In genomic region chr15:88979138-88979446, GRCm38 (mm10) we compare ENCODE assay signal across 17 mouse cellular contexts. TPM values are rescaled to one million over a fixed set of nuclear protein-coding genes. Genes with fewer than 3 reads are reported as not detected.
A peak's percentile ranks its signal among the peaks of the same experiment; 100 is the strongest.
DNase-seq lines count a peak whose midpoint lies in the region; ATAC-seq and TF ChIP-seq lines count a peak whose summit lies in the region.
"Had no signal": no experiment of that assay in that cellular context is flagged by ENCODE, and none has a peak within 500 bp of the region (broad histone marks: within the 10 kb centered on the region; RNA-seq: fewer than 3 reads in every experiment).

No protein-coding gene starts in this region.

- no peaks in the 10 kb centered on the region for H3K36me3 ChIP-seq in hindbrain, embryonic 10.5 days
- H3K36me3 ChIP-seq in midbrain, embryonic 11.5 days (ENCODE audit: control insufficient read depth, insufficient read depth, low read length) = no peaks in the 10 kb centered on the region
- H3K36me3 ChIP-seq: heart, embryonic 13.5 days; kidney, embryonic 15.5 days had no signal

- DNase-seq in layer of hippocampus, adult 2 months (ENCODE audit: low spot score in 2 of 2) = no peak
- no peak for DNase-seq in layer of hippocampus, postnatal 25 days (ENCODE audit: extremely low spot score in 1 of 2, low spot score in 1 of 2)
- DNase-seq in hindbrain, embryonic 10.5 days (ENCODE audit: low spot score) = no peak
- DNase-seq in midbrain, embryonic 11.5 days (ENCODE audit: low spot score, missing footprints) = no peak
- DNase-seq in spleen, adult 18-20 months = no peak
- no peak for DNase-seq in spleen, postnatal 10 days (ENCODE audit: low spot score in 2 of 2)
- no peak for DNase-seq in kidney, adult 8-10 months
- DNase-seq: adrenal gland, postnatal 25 days; liver, postnatal 0 days; right cerebral cortex, postnatal 4 days; thymus, postnatal 25 days had no signal

- 0 out of 2 replicates have a peak, but pooled peaks cover 6% of the 10 kb centered on the region for H3K9me3 ChIP-seq in hindbrain, embryonic 10.5 days
- no peaks in the 10 kb centered on the region for H3K9me3 ChIP-seq in midbrain, embryonic 11.5 days (ENCODE audit: control insufficient read depth, low read length)
- H3K9me3 ChIP-seq: heart, embryonic 13.5 days; kidney, embryonic 15.5 days had no signal

- TF ChIP-seq CTCF in layer of hippocampus, adult 2 months (conservative IDR thresholded peaks at IDR 0.05) = no peak
- TF ChIP-seq CTCF in olfactory bulb, adult 2 months (IDR thresholded peaks at IDR 0.05; ENCODE audit: insufficient read depth, low read depth, low read length) = no peak

- ATAC-seq in midbrain, embryonic 11.5 days (ENCODE audit: low FRiP score) = peak; percentile 68
- ATAC-seq: liver, postnatal 0 days had no signal

- peaks cover 4% of the 10 kb centered on the region; the same call in 1 of the 2 replicates for H3K27me3 ChIP-seq in hindbrain, embryonic 10.5 days (ENCODE audit: insufficient read depth, poor library complexity, severe bottlenecking)
- H3K27me3 ChIP-seq in midbrain, embryonic 11.5 days (ENCODE audit: control insufficient read depth, insufficient read depth, low read length) = no peaks in the 10 kb centered on the region; the same call in 1 of the 2 replicates
- H3K27me3 ChIP-seq: heart, embryonic 13.5 days; kidney, embryonic 15.5 days had no signal

- H3K4me2 ChIP-seq in midbrain, embryonic 11.5 days = no peak overlapping the region
- H3K4me2 ChIP-seq: heart, embryonic 13.5 days; kidney, embryonic 15.5 days had no signal

- H3K27ac ChIP-seq in layer of hippocampus, adult 2 months = peak overlapping the region; percentile 63
- H3K27ac ChIP-seq in hindbrain, embryonic 10.5 days = peak overlapping the region; percentile 83
- peak overlapping the region; percentile 8 for H3K27ac ChIP-seq in midbrain, embryonic 11.5 days (ENCODE audit: low read depth, low read length)
- H3K27ac ChIP-seq in olfactory bulb, adult 2 months (ENCODE audit: insufficient read depth, low read depth, low read length) = peak overlapping the region; percentile 82
- H3K27ac ChIP-seq: heart, embryonic 13.5 days; kidney, embryonic 15.5 days had no signal

- WGBS in hindbrain, embryonic 10.5 days = 20% methylated on average over 3 of the region's 3 CpGs
- WGBS in midbrain, embryonic 11.5 days = 14% methylated on average over 3 of the region's 3 CpGs
- WGBS in olfactory bulb, adult 2 months = 30% methylated on average over 3 of the region's 3 CpGs

- H3K4me3 ChIP-seq in layer of hippocampus, adult 2 months = no peak overlapping the region
- no peak overlapping the region for H3K4me3 ChIP-seq in hindbrain, embryonic 10.5 days
- no peak overlapping the region for H3K4me3 ChIP-seq in midbrain, embryonic 11.5 days (ENCODE audit: low read depth, low read length)
- H3K4me3 ChIP-seq in olfactory bulb, adult 2 months (ENCODE audit: insufficient read depth, low read depth, low read length) = no peak overlapping the region
- H3K4me3 ChIP-seq: erythroblast, embryonic 14.5 days; heart, embryonic 13.5 days; kidney, embryonic 15.5 days had no signal

- no peak for TF ChIP-seq POLR2A in olfactory bulb, adult 2 months (IDR thresholded peaks at IDR 0.05; ENCODE audit: insufficient read depth, low read depth, low read length)

- no peak overlapping the region for H3K9ac ChIP-seq in midbrain, embryonic 11.5 days (ENCODE audit: low read length)
- H3K9ac ChIP-seq: heart, embryonic 13.5 days; kidney, embryonic 15.5 days; liver, postnatal 0 days had no signal

- peaks cover 20% of the 10 kb centered on the region for H3K4me1 ChIP-seq in hindbrain, embryonic 10.5 days (replicated peaks)
- peaks cover 10% of the 10 kb centered on the region for H3K4me1 ChIP-seq in midbrain, embryonic 11.5 days (ENCODE audit: control insufficient read depth, insufficient read depth, low read length)
- peaks cover 10% of the 10 kb centered on the region for H3K4me1 ChIP-seq in olfactory bulb, adult 2 months (ENCODE audit: control insufficient read depth, insufficient read depth, low read length)
- H3K4me1 ChIP-seq: heart, embryonic 13.5 days; kidney, embryonic 15.5 days had no signal

RNA-seq across cellular contexts. Expression of gene Mlc1, which starts 0.3 kb away (rescaled TPM):
- total RNA-seq in layer of hippocampus, adult 2 months (2021) = 100 to 1,000 TPM; 114 to 116 TPM
- 100 to 1,000 TPM; 115 to 130 TPM for total RNA-seq in layer of hippocampus, postnatal 25 days (2021)
- polyA plus RNA-seq in hindbrain, embryonic 10.5 days (2016; fragmentation: Nextera tagmentation; extraction: Ambion mirVana) = 4.7 and 5.5 TPM in 2 replicates
- polyA plus RNA-seq in midbrain, embryonic 11.5 days (2014; fragmentation: Nextera tagmentation; extraction: Ambion mirVana) = 2.6 and 3.7 TPM in 2 replicates
- not detected in 2 replicates for polyA plus RNA-seq in olfactory bulb, adult 2 months (2012; ENCODE audit: insufficient read depth, insufficient read length, low replicate concordance, missing spikeins)
- total RNA-seq: adrenal gland, postnatal 25 days had no signal
- polyA plus RNA-seq: erythroblast, embryonic 14.5 days; kidney, embryonic 15.5 days; liver, postnatal 0 days; stomach, embryonic 14.5 days had no signal

RNA-seq across cellular contexts. Expression of gene Mov10l1, which starts 3.6 kb away (rescaled TPM):
- not detected for total RNA-seq in layer of hippocampus, adult 2 months (2021)
- total RNA-seq in layer of hippocampus, postnatal 25 days (2021) = not detected
- polyA plus RNA-seq in hindbrain, embryonic 10.5 days (2016; fragmentation: Nextera tagmentation; extraction: Ambion mirVana) = not detected in 2 replicates
- not detected in 2 replicates for polyA plus RNA-seq in midbrain, embryonic 11.5 days (2014; fragmentation: Nextera tagmentation; extraction: Ambion mirVana)
- polyA plus RNA-seq in olfactory bulb, adult 2 months (2012; ENCODE audit: insufficient read depth, insufficient read length, low replicate concordance, missing spikeins) = not detected in 2 replicates
- total RNA-seq: adrenal gland, postnatal 25 days; left cerebral cortex, adult 8-10 months had no signal
- polyA plus RNA-seq: erythroblast, embryonic 14.5 days; liver, postnatal 0 days; stomach, embryonic 14.5 days had no signal

RNA-seq across cellular contexts. Expression of gene Ttll8, which starts 24.9 kb away (rescaled TPM):
- 1 to 10 TPM; 1.5 to 2.0 TPM for total RNA-seq in layer of hippocampus, adult 2 months (2021)
- 1 to 10 TPM; 1.9 to 2.1 TPM for total RNA-seq in layer of hippocampus, postnatal 25 days (2021)
- 0.05 and 0.08 TPM in 2 replicates for polyA plus RNA-seq in hindbrain, embryonic 10.5 days (2016; fragmentation: Nextera tagmentation; extraction: Ambion mirVana)
- not detected in 2 replicates for polyA plus RNA-seq in midbrain, embryonic 11.5 days (2014; fragmentation: Nextera tagmentation; extraction: Ambion mirVana)
- not detected in 2 replicates for polyA plus RNA-seq in olfactory bulb, adult 2 months (2012; ENCODE audit: insufficient read depth, insufficient read length, low replicate concordance, missing spikeins)
- total RNA-seq: adrenal gland, postnatal 25 days had no signal
- polyA plus RNA-seq: erythroblast, embryonic 14.5 days; heart, embryonic 13.5 days; kidney, embryonic 15.5 days; liver, postnatal 0 days; stomach, embryonic 14.5 days had no signal

Comparison
In these comparisons a context has a peak if more than half of its experiments do, and no peak if none do; other contexts are left out.
1. H3K27ac ChIP-seq: peak in every context shown above with its lines; median percentile 83 in hindbrain, embryonic 10.5 days; 82 in olfactory bulb, adult 2 months; 63 in layer of hippocampus, adult 2 months; 8 in midbrain, embryonic 11.5 days.